Mouse (Mus musculus): ENCODE data around the gene Fam228b. TPM values are rescaled to one million over a fixed set of nuclear protein-coding genes. Genes with fewer than 3 reads are reported as not detected.
A peak's percentile ranks its signal among the peaks of the same experiment; 100 is the strongest.
"Not testable (repeated sequence)": the region's sequence is repeated elsewhere in the genome, so short reads cannot be mapped to it uniquely, and the experiment has no call there.

Gene Fam228b
- polyA plus RNA-seq, 1 experiment from 2014 or later, result 2.1 TPM

- no peak overlapping the region for H3K4me3 ChIP-seq
- no peaks in the 10 kb centered on the region for H3K4me1 ChIP-seq
- WGBS, result 87% methylated on average over 1 of the region's 1 CpGs
- H3K9me3 ChIP-seq, result no peaks in the 10 kb centered on the region
- no peaks in the 10 kb centered on the region for H3K36me3 ChIP-seq (replicated peaks)
- no peaks in the 10 kb centered on the region for H3K27me3 ChIP-seq (ENCODE audit: poor library complexity, severe bottlenecking)
- no peak for DNase-seq (ENCODE audit: extremely low spot score, low spot score)
- no peak overlapping the region for H3K27ac ChIP-seq
Measured at GRCm38 (mm10) chr12:4781270-4781669, 12.2 kb upstream of the Fam228b start.

GRCm38 (mm10) chr12:4780245-4780644 is 11.2 kb upstream of the Fam228b start:
- WGBS, result 69% methylated on average over 2 of the region's 2 CpGs
- DNase-seq (ENCODE audit: extremely low spot score, low spot score), result no peak
- Histone ChIP-seq H3K27ac (no peak overlapping the region), H3K9me3 (no peaks in the 10 kb centered on the region), H3K4me3 (no peak overlapping the region), H3K27me3 (ENCODE audit: poor library complexity, severe bottlenecking) (no peaks in the 10 kb centered on the region), H3K36me3 (replicated peaks) (no peaks in the 10 kb centered on the region), H3K4me1 (no peaks in the 10 kb centered on the region)

DNA sequence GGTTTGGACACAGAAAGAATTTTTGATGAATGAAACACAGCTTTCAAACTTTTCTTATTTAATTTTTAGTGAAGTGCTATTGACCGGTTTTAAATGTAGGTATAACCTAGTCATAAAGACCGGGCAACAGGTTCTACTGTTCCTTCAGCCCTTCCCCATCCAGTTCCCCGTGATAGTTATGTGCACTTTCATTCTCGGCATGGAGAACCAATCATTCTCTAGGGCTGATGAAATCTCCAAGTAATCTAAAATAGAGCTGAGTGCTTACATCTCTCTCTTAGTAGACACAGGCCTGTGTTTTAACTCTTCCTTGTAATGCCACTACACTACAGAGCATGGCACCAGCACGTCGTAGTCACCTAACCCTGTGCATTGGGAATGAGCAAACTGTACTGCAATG is 8.7 kb upstream of the Fam228b start:
- no peak for DNase-seq (ENCODE audit: extremely low spot score, low spot score)
- H3K27ac ChIP-seq, result no peak overlapping the region
- H3K9me3 ChIP-seq, result no peaks in the 10 kb centered on the region
- H3K4me3 ChIP-seq, result no peak overlapping the region
- no peaks in the 10 kb centered on the region for H3K36me3 ChIP-seq (replicated peaks)
- no peaks in the 10 kb centered on the region for H3K4me1 ChIP-seq
- WGBS, result 89% methylated on average over 6 of the region's 6 CpGs
- no peaks in the 10 kb centered on the region for H3K27me3 ChIP-seq (ENCODE audit: poor library complexity, severe bottlenecking)

DNA sequence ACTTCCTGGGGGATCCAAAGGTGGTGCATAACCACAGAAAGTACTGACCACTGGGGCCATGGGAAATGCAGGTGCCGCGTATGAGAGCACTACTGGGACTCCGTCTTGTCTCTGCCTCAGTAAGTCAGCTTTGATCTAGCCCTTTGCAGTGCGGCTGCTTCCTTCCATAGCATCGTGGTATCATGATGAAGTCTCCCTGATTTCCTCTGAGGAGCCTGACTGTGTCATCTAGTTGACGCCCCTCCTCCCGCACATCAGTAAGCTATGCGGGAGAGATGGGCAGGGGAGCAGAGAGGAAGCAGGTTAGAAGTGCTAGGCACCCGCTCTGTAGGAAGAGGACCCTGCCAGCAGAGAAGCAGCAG is 6.5 kb upstream of the Fam228b start:
- no peaks in the 10 kb centered on the region for H3K9me3 ChIP-seq
- no peaks in the 10 kb centered on the region for H3K36me3 ChIP-seq (replicated peaks)
- H3K27me3 ChIP-seq (ENCODE audit: poor library complexity, severe bottlenecking), result no peaks in the 10 kb centered on the region
- H3K4me1 ChIP-seq, result no peaks in the 10 kb centered on the region
- DNase-seq (ENCODE audit: extremely low spot score, low spot score), result no peak
- no peak overlapping the region for H3K4me3 ChIP-seq
- H3K27ac ChIP-seq, result no peak overlapping the region
- WGBS, result 78% methylated on average over 9 of the region's 9 CpGs

- 93% methylated on average over 8 of the region's 8 CpGs for WGBS
- Histone ChIP-seq H3K27ac (no peak overlapping the region), H3K4me3 (no peak overlapping the region), H3K36me3 (replicated peaks) (no peaks in the 10 kb centered on the region), H3K4me1 (no peaks in the 10 kb centered on the region), H3K27me3 (ENCODE audit: poor library complexity, severe bottlenecking) (no peaks in the 10 kb centered on the region), H3K9me3 (no peaks in the 10 kb centered on the region)
- DNase-seq (ENCODE audit: extremely low spot score, low spot score), result no peak
Measured at GRCm38 (mm10) chr12:4774895-4775587, 6.0 kb upstream of the Fam228b start.

- H3K27me3 ChIP-seq (ENCODE audit: poor library complexity, severe bottlenecking), result no peaks in the 10 kb centered on the region; the same call in 1 of the 2 replicates
- H3K4me3 ChIP-seq, result peak overlapping the region; percentile 72
- H3K9me3 ChIP-seq, result no peaks in the 10 kb centered on the region
- no peaks in the 10 kb centered on the region for H3K36me3 ChIP-seq (replicated peaks)
- H3K27ac ChIP-seq, result peak overlapping the region; percentile 97
- peaks cover 11% of the 10 kb centered on the region for H3K4me1 ChIP-seq
- no peak for DNase-seq (ENCODE audit: extremely low spot score, low spot score)
- 22% methylated on average over 13 of the region's 13 CpGs for WGBS
Measured at GRCm38 (mm10) chr12:4769333-4769723, 261 bp upstream of the Fam228b start.

- 87% methylated on average over 1 of the region's 1 CpGs for WGBS
- H3K27ac ChIP-seq, result no peak overlapping the region
- H3K27me3 ChIP-seq (ENCODE audit: poor library complexity, severe bottlenecking), result no peaks in the 10 kb centered on the region
- H3K4me1 ChIP-seq, result no peaks in the 10 kb centered on the region
- DNase-seq (ENCODE audit: extremely low spot score, low spot score), result no peak
- no peaks in the 10 kb centered on the region for H3K36me3 ChIP-seq (replicated peaks)
- no peaks in the 10 kb centered on the region for H3K9me3 ChIP-seq
- H3K4me3 ChIP-seq, result no peak overlapping the region
Measured at GRCm38 (mm10) chr12:4757060-4757459, 12.0 kb downstream of the Fam228b start.

- not testable (repeated sequence) for H3K36me3 ChIP-seq (replicated peaks); H3K9me3 ChIP-seq; H3K4me1 ChIP-seq; H3K27ac ChIP-seq; H3K4me3 ChIP-seq; H3K27me3 ChIP-seq (ENCODE audit: poor library complexity, severe bottlenecking); DNase-seq (ENCODE audit: extremely low spot score, low spot score)
- 87% methylated on average over 4 of the region's 4 CpGs for WGBS
Measured at GRCm38 (mm10) chr12:4754451-4754850, 14.6 kb downstream of the Fam228b start.

DNA sequence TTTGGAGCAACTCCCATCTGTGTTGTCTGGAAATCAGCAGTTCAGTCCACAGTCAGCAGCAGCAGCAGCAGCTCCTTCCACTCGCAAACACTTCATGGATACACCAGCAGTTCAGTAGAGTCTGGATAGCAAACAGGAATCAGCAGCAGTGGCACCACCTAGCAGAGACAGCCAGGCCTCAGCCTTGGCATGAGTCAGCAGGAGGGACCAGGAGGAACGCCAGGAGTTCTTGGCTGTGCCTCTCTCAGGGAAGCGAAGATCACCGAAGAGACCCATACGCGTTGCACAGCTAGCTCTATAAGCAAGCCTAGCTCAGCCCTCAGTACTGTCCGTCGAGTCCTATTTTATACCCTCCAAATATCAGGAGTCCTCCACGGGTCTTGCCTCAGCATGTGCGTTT is 24.6 kb downstream of the Fam228b start:
- H3K36me3 ChIP-seq (replicated peaks), result no peaks in the 10 kb centered on the region
- H3K27ac ChIP-seq, result no peak overlapping the region
- 91% methylated on average over 10 of the region's 10 CpGs for WGBS
- DNase-seq (ENCODE audit: extremely low spot score, low spot score), result no peak
- no peaks in the 10 kb centered on the region for H3K27me3 ChIP-seq (ENCODE audit: poor library complexity, severe bottlenecking)
- no peaks in the 10 kb centered on the region for H3K4me1 ChIP-seq
- H3K9me3 ChIP-seq, result no peaks in the 10 kb centered on the region
- H3K4me3 ChIP-seq, result no peak overlapping the region

GRCm38 (mm10) chr12:4742183-4742582 is 26.9 kb downstream of the Fam228b start:
- H3K27me3 ChIP-seq (ENCODE audit: poor library complexity, severe bottlenecking), result no peaks in the 10 kb centered on the region
- no peaks in the 10 kb centered on the region for H3K9me3 ChIP-seq
- H3K4me3 ChIP-seq, result no peak overlapping the region
- no peaks in the 10 kb centered on the region for H3K36me3 ChIP-seq (replicated peaks)
- H3K27ac ChIP-seq, result no peak overlapping the region
- DNase-seq (ENCODE audit: extremely low spot score, low spot score), result no peak
- WGBS, result 82% methylated on average over 3 of the region's 3 CpGs
- peaks cover 6% of the 10 kb centered on the region for H3K4me1 ChIP-seq

DNA sequence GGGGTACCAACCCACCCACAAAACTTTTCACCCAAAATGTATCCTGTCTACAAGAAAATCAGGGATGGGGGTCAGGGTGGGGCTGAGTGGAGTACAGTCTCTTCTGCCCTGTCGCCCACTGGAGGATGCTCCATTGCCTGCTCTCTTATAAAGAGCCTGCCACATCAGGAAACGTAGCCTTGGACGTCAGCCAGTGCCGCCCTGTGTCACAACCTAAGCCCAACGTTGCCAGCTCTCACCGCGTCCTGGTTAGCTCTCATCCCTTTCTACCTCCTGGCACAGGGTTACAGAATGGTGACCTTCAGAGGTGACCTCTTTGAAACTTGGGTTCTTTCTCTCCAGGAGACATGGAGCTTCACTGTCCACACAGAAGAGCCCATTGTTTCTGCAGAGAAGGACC is 28.2 kb downstream of the Fam228b start:
- 85% methylated on average over 7 of the region's 7 CpGs for WGBS
- DNase-seq (ENCODE audit: extremely low spot score, low spot score), result no peak

GRCm38 (mm10) chr12:4738031-4738576 is 31.0 kb downstream of the Fam228b start, which contains the start of gene Fam228a:
Gene Fam228a, minus strand, starts transcription at chr12:4738430.
- DNase-seq (ENCODE audit: extremely low spot score, low spot score), result no peak
- H3K9me3 ChIP-seq, result no peaks in the 10 kb centered on the region
- H3K36me3 ChIP-seq (replicated peaks), result no peaks in the 10 kb centered on the region
- peaks cover 6% of the 10 kb centered on the region for H3K4me1 ChIP-seq
- H3K27ac ChIP-seq, result peak within 1 kb of the TSS; percentile 0; the same call in 1 of the 2 replicates
- 82% methylated on average over 18 of the region's 18 CpGs for WGBS
- no peaks in the 10 kb centered on the region for H3K27me3 ChIP-seq (ENCODE audit: poor library complexity, severe bottlenecking)
- no peak within 1 kb of the TSS for H3K4me3 ChIP-seq

More for the DNA sequence above, 28.2 kb downstream of the Fam228b start:
- H3K4me1 ChIP-seq, result peaks cover 6% of the 10 kb centered on the region
- no peak overlapping the region for H3K27ac ChIP-seq
- H3K27me3 ChIP-seq (ENCODE audit: poor library complexity, severe bottlenecking), result no peaks in the 10 kb centered on the region
- H3K4me3 ChIP-seq, result no peak overlapping the region
- no peaks in the 10 kb centered on the region for H3K9me3 ChIP-seq
- no peaks in the 10 kb centered on the region for H3K36me3 ChIP-seq (replicated peaks)

DNA sequence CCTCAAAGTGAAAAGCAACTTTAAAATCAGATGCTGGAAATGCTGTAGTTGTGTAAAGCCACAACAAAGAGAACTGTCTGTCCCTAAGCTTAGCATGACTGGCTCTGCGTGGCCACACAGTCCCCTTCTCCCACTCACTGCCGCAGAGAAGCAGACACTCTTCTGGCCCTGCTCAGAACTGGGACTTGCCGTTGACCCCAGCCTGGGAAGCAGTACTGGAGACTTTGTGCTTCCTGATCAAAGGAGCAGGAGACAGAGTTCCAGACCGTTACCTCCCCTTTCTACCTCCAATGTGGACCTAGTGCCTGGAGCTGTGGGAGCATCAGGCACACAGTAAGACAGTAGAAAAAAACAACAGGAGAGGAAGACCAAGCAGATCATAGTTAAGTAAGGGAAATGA is 36.7 kb downstream of the Fam228b start:
- DNase-seq (ENCODE audit: extremely low spot score, low spot score), result no peak
- Histone ChIP-seq H3K4me3 (no peak overlapping the region), H3K27ac (no peak overlapping the region), H3K4me1 (no peaks in the 10 kb centered on the region), H3K36me3 (replicated peaks) (no peaks in the 10 kb centered on the region), H3K9me3 (no peaks in the 10 kb centered on the region), H3K27me3 (ENCODE audit: poor library complexity, severe bottlenecking) (no peaks in the 10 kb centered on the region)
- 82% methylated on average over 4 of the region's 4 CpGs for WGBS

Measured in forebrain, embryonic 10.5 days (tissue).